Mouse (Mus musculus): ENCODE measurements at regions not wholly inside any gene's neighbourhood (a gene's known extent, or its start where the extent isn't known, plus 50 kb on each side); places are given as distances from the start of the nearest gene placed in this dataset.

- DNase-seq (ENCODE audit: low spot score): no peak
Observed at GRCm38 (mm10) chr13:28697796-28698678, 255.5 kb downstream of the Sox4 start.

GRCm38 (mm10) chr13:28693078-28693477, 260.4 kb downstream of the Sox4 start:
- DNase-seq (ENCODE audit: low spot score): no peak

GRCm38 (mm10) chr13:28692587-28692986, 260.9 kb downstream of the Sox4 start:
- no peak for DNase-seq (ENCODE audit: low spot score)

GRCm38 (mm10) chr13:28690511-28691160, 262.9 kb downstream of the Sox4 start:
- DNase-seq (ENCODE audit: low spot score): no peak

- DNase-seq (ENCODE audit: low spot score): no peak
Observed at GRCm38 (mm10) chr13:28687838-28688237, 265.7 kb downstream of the Sox4 start.

GRCm38 (mm10) chr13:28684311-28684710, 269.2 kb downstream of the Sox4 start:
- no peak for DNase-seq (ENCODE audit: low spot score)

- no peak for DNase-seq (ENCODE audit: low spot score)
Observed at GRCm38 (mm10) chr13:28680266-28680665, 273.2 kb downstream of the Sox4 start.

GRCm38 (mm10) chr13:28673622-28674021, 279.9 kb downstream of the Sox4 start:
- DNase-seq (ENCODE audit: low spot score): no peak

- no peak for DNase-seq (ENCODE audit: low spot score)
Observed at GRCm38 (mm10) chr13:28671543-28671942, 282.0 kb downstream of the Sox4 start.

GRCm38 (mm10) chr13:28669832-28670585, 283.5 kb downstream of the Sox4 start:
- DNase-seq (ENCODE audit: low spot score): no peak

GRCm38 (mm10) chr13:28666832-28667231, 286.7 kb downstream of the Sox4 start:
- no peak for DNase-seq (ENCODE audit: low spot score)

- DNase-seq (ENCODE audit: low spot score): no peak
Observed at GRCm38 (mm10) chr13:28665150-28665549, 288.4 kb downstream of the Sox4 start.

- DNase-seq (ENCODE audit: low spot score): no peak
Observed at GRCm38 (mm10) chr13:28664698-28665097, 288.8 kb downstream of the Sox4 start.

- no peak for DNase-seq (ENCODE audit: low spot score)
Observed at GRCm38 (mm10) chr13:28663950-28664681, 289.4 kb downstream of the Sox4 start.

GRCm38 (mm10) chr13:28663459-28663858, 290.1 kb downstream of the Sox4 start:
- DNase-seq (ENCODE audit: low spot score): no peak

- no peak for DNase-seq (ENCODE audit: low spot score)
Observed at GRCm38 (mm10) chr13:28662316-28662752, 291.2 kb downstream of the Sox4 start.

GRCm38 (mm10) chr13:28660151-28660550, 293.4 kb downstream of the Sox4 start:
- no peak for DNase-seq (ENCODE audit: low spot score)

GRCm38 (mm10) chr13:28658652-28659051, 294.9 kb downstream of the Sox4 start:
- no peak for DNase-seq (ENCODE audit: low spot score)

- no peak for DNase-seq (ENCODE audit: low spot score)
Observed at GRCm38 (mm10) chr13:28654883-28655282, 298.6 kb downstream of the Sox4 start.

GRCm38 (mm10) chr13:28653362-28653761, 300.2 kb downstream of the Sox4 start:
- no peak for DNase-seq (ENCODE audit: low spot score)

GRCm38 (mm10) chr13:28651810-28652209, 301.7 kb downstream of the Sox4 start:
- no peak for DNase-seq (ENCODE audit: low spot score)

- no peak for DNase-seq (ENCODE audit: low spot score)
Observed at GRCm38 (mm10) chr13:28645881-28646280, 307.6 kb downstream of the Sox4 start.

All from spleen, adult 12 weeks (tissue).